Mouse (Mus musculus): ENCODE results near the gene Parvb. TPM values are rescaled to one million over a fixed set of nuclear protein-coding genes. Genes with fewer than 3 reads are reported as not detected.

Gene Parvb
- polyA plus RNA-seq, 1 experiment from 2014 or later = 13.5 TPM

- Histone ChIP-seq H3K27me3 (no peaks in the 10 kb centered on the region), H3K4me1 (replicated peaks) (peaks cover 48% of the 10 kb centered on the region), H3K4me3 (no peak overlapping the region), H3K9ac (no peak overlapping the region), H3K4me2 (0 out of 2 replicates have a peak overlapping the region, but pooled peaks have one; percentile 4), H3K27ac (peak overlapping the region; percentile 74), H3K9me3 (replicated peaks) (no peaks in the 10 kb centered on the region), H3K36me3 (peaks cover 14% of the 10 kb centered on the region; the same call in 1 of the 2 replicates)
- peak; percentile 56 for ATAC-seq (replicated peaks; ENCODE audit: insufficient number of reproducible peaks, insufficient read depth, low FRiP score, low read depth)
- 11% methylated on average over 9 of the region's 9 CpGs for WGBS
Measured at GRCm38 (mm10) chr15:84218783-84219271, 13.0 kb upstream of the Parvb start.

GRCm38 (mm10) chr15:84221539-84221938 is 10.3 kb upstream of the Parvb start:
- H3K36me3 ChIP-seq = no peaks in the 10 kb centered on the region
- no peaks in the 10 kb centered on the region for H3K27me3 ChIP-seq
- WGBS = 59% methylated on average over 5 of the region's 5 CpGs
- no peaks in the 10 kb centered on the region for H3K9me3 ChIP-seq (replicated peaks)
- H3K4me1 ChIP-seq (replicated peaks) = peaks cover 33% of the 10 kb centered on the region
- H3K9ac ChIP-seq = no peak overlapping the region
- H3K27ac ChIP-seq = no peak overlapping the region
- no peak overlapping the region for H3K4me2 ChIP-seq
- H3K4me3 ChIP-seq = no peak overlapping the region
- no peak for ATAC-seq (replicated peaks; ENCODE audit: insufficient number of reproducible peaks, insufficient read depth, low FRiP score, low read depth)

GRCm38 (mm10) chr15:84223423-84223822 is 8.4 kb upstream of the Parvb start:
- Histone ChIP-seq H3K4me3 (no peak overlapping the region), H3K36me3 (no peaks in the 10 kb centered on the region), H3K9ac (no peak overlapping the region), H3K27ac (peak overlapping the region; percentile 46; the same call in 1 of the 2 replicates), H3K4me1 (replicated peaks) (peaks cover 24% of the 10 kb centered on the region), H3K4me2 (no peak overlapping the region), H3K27me3 (no peaks in the 10 kb centered on the region), H3K9me3 (replicated peaks) (no peaks in the 10 kb centered on the region)
- ATAC-seq (replicated peaks; ENCODE audit: insufficient number of reproducible peaks, insufficient read depth, low FRiP score, low read depth) = no peak
- 26% methylated on average over 6 of the region's 6 CpGs for whole genome bisulfite sequencing

- no peak for ATAC-seq (replicated peaks; ENCODE audit: insufficient number of reproducible peaks, insufficient read depth, low FRiP score, low read depth)
- Histone ChIP-seq H3K36me3 (no peaks in the 10 kb centered on the region), H3K27me3 (no peaks in the 10 kb centered on the region), H3K9ac (no peak overlapping the region), H3K4me2 (no peak overlapping the region), H3K4me1 (replicated peaks) (peaks cover 15% of the 10 kb centered on the region), H3K9me3 (replicated peaks) (no peaks in the 10 kb centered on the region), H3K4me3 (no peak overlapping the region), H3K27ac (no peak overlapping the region)
- WGBS = 39% methylated on average over 10 of the region's 10 CpGs
Measured at GRCm38 (mm10) chr15:84224779-84225178, 7.1 kb upstream of the Parvb start.

- ATAC-seq (replicated peaks; ENCODE audit: insufficient number of reproducible peaks, insufficient read depth, low FRiP score, low read depth) = no peak
- Histone ChIP-seq H3K9me3 (replicated peaks) (no peaks in the 10 kb centered on the region), H3K4me3 (no peak overlapping the region), H3K27ac (no peak overlapping the region), H3K4me2 (no peak overlapping the region), H3K9ac (no peak overlapping the region), H3K36me3 (no peaks in the 10 kb centered on the region), H3K27me3 (no peaks in the 10 kb centered on the region), H3K4me1 (replicated peaks) (peaks cover 27% of the 10 kb centered on the region)
- 84% methylated on average over 15 of the region's 15 CpGs for WGBS
Measured at GRCm38 (mm10) chr15:84226918-84227317, 4.9 kb upstream of the Parvb start.

- Histone ChIP-seq H3K27me3 (no peaks in the 10 kb centered on the region), H3K9me3 (replicated peaks) (no peaks in the 10 kb centered on the region), H3K4me2 (peak overlapping the region; percentile 93), H3K9ac (0 out of 2 replicates have a peak overlapping the region, but pooled peaks have one; percentile 77), H3K4me3 (peak overlapping the region; percentile 82), H3K4me1 (replicated peaks) (peaks cover 28% of the 10 kb centered on the region), H3K27ac (peak overlapping the region; percentile 91), H3K36me3 (peaks cover 7% of the 10 kb centered on the region; the same call in 1 of the 2 replicates)
- 14% methylated on average over 5 of the region's 5 CpGs for WGBS
- ATAC-seq (replicated peaks; ENCODE audit: insufficient number of reproducible peaks, insufficient read depth, low FRiP score, low read depth) = peak; percentile 28; the same call in 1 of the 2 replicates
Measured at GRCm38 (mm10) chr15:84230661-84231060, 1.2 kb upstream of the Parvb start.

- ATAC-seq (replicated peaks; ENCODE audit: insufficient number of reproducible peaks, insufficient read depth, low FRiP score, low read depth) = peak; percentile 36
- 3% methylated on average over 16 of the region's 16 CpGs for WGBS
- Histone ChIP-seq H3K36me3 (peaks cover 7% of the 10 kb centered on the region; the same call in 1 of the 2 replicates), H3K4me3 (peak overlapping the region; percentile 82), H3K9ac (peak overlapping the region; percentile 77), H3K4me1 (replicated peaks) (peaks cover 28% of the 10 kb centered on the region), H3K27me3 (no peaks in the 10 kb centered on the region), H3K4me2 (peak overlapping the region; percentile 93), H3K9me3 (replicated peaks) (no peaks in the 10 kb centered on the region), H3K27ac (peak overlapping the region; percentile 91)
Measured at GRCm38 (mm10) chr15:84231113-84231712, 630 bp upstream of the Parvb start.

- Histone ChIP-seq H3K4me2 (peak overlapping the region; percentile 93), H3K27ac (peak overlapping the region; percentile 91), H3K4me1 (replicated peaks) (peaks cover 28% of the 10 kb centered on the region), H3K36me3 (peaks cover 7% of the 10 kb centered on the region; the same call in 1 of the 2 replicates), H3K9me3 (replicated peaks) (no peaks in the 10 kb centered on the region), H3K9ac (peak overlapping the region; percentile 77), H3K4me3 (peak overlapping the region; percentile 82), H3K27me3 (no peaks in the 10 kb centered on the region)
- WGBS = 19% methylated on average over 8 of the region's 8 CpGs
- no peak for ATAC-seq (replicated peaks; ENCODE audit: insufficient number of reproducible peaks, insufficient read depth, low FRiP score, low read depth)
Measured at GRCm38 (mm10) chr15:84232609-84233008, 766 bp downstream of the Parvb start.

- no peak for ATAC-seq (replicated peaks; ENCODE audit: insufficient number of reproducible peaks, insufficient read depth, low FRiP score, low read depth)
- Histone ChIP-seq H3K27me3 (no peaks in the 10 kb centered on the region), H3K4me1 (replicated peaks) (peaks cover 41% of the 10 kb centered on the region), H3K4me2 (no peak overlapping the region), H3K9me3 (replicated peaks) (no peaks in the 10 kb centered on the region), H3K9ac (no peak overlapping the region), H3K4me3 (no peak overlapping the region), H3K36me3 (peaks cover 7% of the 10 kb centered on the region; the same call in 1 of the 2 replicates), H3K27ac (peak overlapping the region; percentile 55)
- 73% methylated on average over 7 of the region's 7 CpGs for WGBS
Measured at GRCm38 (mm10) chr15:84234794-84235581, 3.1 kb downstream of the Parvb start.

- Histone ChIP-seq H3K4me2 (no peak overlapping the region), H3K36me3 (peaks cover 7% of the 10 kb centered on the region; the same call in 1 of the 2 replicates), H3K27me3 (no peaks in the 10 kb centered on the region), H3K9me3 (replicated peaks) (no peaks in the 10 kb centered on the region), H3K4me1 (replicated peaks) (peaks cover 39% of the 10 kb centered on the region), H3K4me3 (no peak overlapping the region), H3K27ac (peak overlapping the region; percentile 55), H3K9ac (no peak overlapping the region)
- WGBS = 73% methylated on average over 7 of the region's 7 CpGs
- peak; percentile 59 for ATAC-seq (replicated peaks; ENCODE audit: insufficient number of reproducible peaks, insufficient read depth, low FRiP score, low read depth)
Measured at GRCm38 (mm10) chr15:84235646-84236045, 3.8 kb downstream of the Parvb start.

- no peak overlapping the region for H3K4me3 ChIP-seq
- no peak for ATAC-seq (replicated peaks; ENCODE audit: insufficient number of reproducible peaks, insufficient read depth, low FRiP score, low read depth)
- 56% methylated on average over 15 of the region's 15 CpGs for WGBS
- H3K4me2 ChIP-seq = 0 out of 2 replicates have a peak overlapping the region, but pooled peaks have one; percentile 43
- H3K4me1 ChIP-seq (replicated peaks) = peaks cover 27% of the 10 kb centered on the region
- peaks cover 7% of the 10 kb centered on the region; the same call in 1 of the 2 replicates for H3K36me3 ChIP-seq
- no peaks in the 10 kb centered on the region for H3K9me3 ChIP-seq (replicated peaks)
- no peaks in the 10 kb centered on the region for H3K27me3 ChIP-seq
- no peak overlapping the region for H3K27ac ChIP-seq
- H3K9ac ChIP-seq = no peak overlapping the region
Measured at GRCm38 (mm10) chr15:84238552-84238951, 6.7 kb downstream of the Parvb start.
